In genomic region chr1:192825746-192826145, GRCm38 (mm10) we compare ENCODE assay signal across 16 mouse cellular contexts. TPM values are rescaled to one million over a fixed set of nuclear protein-coding genes. Genes with fewer than 3 reads are reported as not detected.
A peak's percentile ranks its signal among the peaks of the same experiment; 100 is the strongest.
DNase-seq lines count a peak whose midpoint lies in the region; ATAC-seq and TF ChIP-seq lines count a peak whose summit lies in the region.
"Had no signal": no experiment of that assay in that cellular context is flagged by ENCODE, and none has a peak within 500 bp of the region (broad histone marks: within the 10 kb centered on the region; RNA-seq: fewer than 3 reads in every experiment).

No protein-coding gene starts in this region.

- H3K27me3 ChIP-seq in MEL (ENCODE audit: control insufficient read depth in 1 of 2, insufficient read depth in 2 of 2, low read length in 2 of 2), result no peaks in the 10 kb centered on the region
- H3K27me3 ChIP-seq: forebrain, embryonic 15.5 days; limb, embryonic 13.5 days had no signal

- no peak for TF ChIP-seq RAD21 in MEL (IDR thresholded peaks at IDR 0.05; ENCODE audit: low read depth, low read length)

- H3K9ac ChIP-seq in MEL (ENCODE audit: control insufficient read depth, low read depth, low read length, poor library complexity, severe bottlenecking), result no peak overlapping the region
- H3K9ac ChIP-seq: forebrain, embryonic 15.5 days; limb, embryonic 13.5 days; neural tube, embryonic 12.5 days had no signal

- no peak for TF ChIP-seq POLR2A in lung, adult 2 months (IDR thresholded peaks at IDR 0.05; ENCODE audit: borderline replicate concordance, extremely low read depth, low read depth, low read length)
- no peak for TF ChIP-seq POLR2A in MEL (IDR thresholded peaks at IDR 0.05; ENCODE audit: control insufficient read depth in 1 of 2, insufficient read depth in 1 of 2, low read depth in 1 of 2, low read length in 2 of 2, poor library complexity in 1 of 2)

- peak; percentile 46 for DNase-seq in lung, postnatal 10 days
- no peak for DNase-seq in lung, adult 2 months
- DNase-seq in MEL (ENCODE audit: low read depth, low spot score) (peak; percentile 77), adipocyte (ENCODE audit: low spot score) (no peak)
- no peak for DNase-seq in gastrocnemius, postnatal 25 days
- DNase-seq in yolk sac, embryonic 10.5 days (ENCODE audit: low spot score), result no peak
- DNase-seq: adrenal gland, adult 2 months; cerebellum, adult 18-20 months; heart, adult 11 months; heart, postnatal 4 days; kidney, adult 11 months had no signal

- H3K79me2 ChIP-seq in MEL (ENCODE audit: control insufficient read depth, insufficient read depth, low read length, poor library complexity), result no peaks in the 10 kb centered on the region

- H3K36me3 ChIP-seq in MEL (ENCODE audit: control insufficient read depth in 1 of 2, insufficient read depth in 2 of 2, low read length in 2 of 2), result no peaks in the 10 kb centered on the region; a peak in 1 of 4 replicates
- H3K36me3 ChIP-seq: forebrain, embryonic 15.5 days; limb, embryonic 13.5 days; neural tube, embryonic 12.5 days had no signal

- peak; percentile 52; the same call in 1 of the 2 replicates for ATAC-seq in erythroid progenitor cell, adult 5-6 weeks (replicated peaks; ENCODE audit: low FRiP score, poor library complexity, severe bottlenecking)
- ATAC-seq in megakaryocyte progenitor cell, adult 5-6 weeks (replicated peaks; ENCODE audit: poor library complexity), result peak; percentile 94
- ATAC-seq: forebrain, embryonic 15.5 days had no signal

- 41% methylated on average over 9 of the region's 9 CpGs for WGBS in lung, adult 2 months

- TF ChIP-seq CTCF in lung, adult 2 months (IDR thresholded peaks at IDR 0.05; ENCODE audit: insufficient read depth, low read length), result no peak
- TF ChIP-seq CTCF in MEL (IDR thresholded peaks at IDR 0.05 in 2 of 3, conservative IDR thresholded peaks at IDR 0.05 in 1 of 3; ENCODE audit: control insufficient read depth in 1 of 3, insufficient read depth in 1 of 3, low read depth in 2 of 3, low read length in 3 of 3, poor library complexity in 1 of 3, severe bottlenecking in 1 of 3), result no peak

- H3K27ac ChIP-seq in MEL (ENCODE audit: control insufficient read depth, low read depth, low read length), result no peak overlapping the region
- H3K27ac ChIP-seq: forebrain, embryonic 15.5 days; limb, embryonic 13.5 days; neural tube, embryonic 12.5 days had no signal

- peaks cover 6% of the 10 kb centered on the region for H3K4me1 ChIP-seq in lung, adult 2 months (ENCODE audit: control insufficient read depth, insufficient read depth, low read length)
- H3K4me1 ChIP-seq in MEL (ENCODE audit: control insufficient read depth in 1 of 2, insufficient read depth in 2 of 2, low read length in 2 of 2), result peaks cover 0 to 4% of the 10 kb centered on the region in 2 experiments; a peak in 1 of 4 replicates

- H3K4me3 ChIP-seq in lung, adult 2 months (replicated peaks; ENCODE audit: extremely low read depth, low read depth, low read length), result no peak overlapping the region
- no peak overlapping the region; a peak in 1 of 4 replicates for H3K4me3 ChIP-seq in MEL (ENCODE audit: control insufficient read depth in 1 of 2, insufficient read depth in 1 of 2, low read depth in 2 of 2, low read length in 2 of 2)
- H3K4me3 ChIP-seq: forebrain, embryonic 15.5 days; limb, embryonic 13.5 days; neural tube, embryonic 12.5 days had no signal

- no peaks in the 10 kb centered on the region for H3K9me3 ChIP-seq in MEL (replicated peaks; ENCODE audit: insufficient read depth, low read length)
- H3K9me3 ChIP-seq: forebrain, embryonic 15.5 days; limb, embryonic 13.5 days; neural tube, embryonic 12.5 days had no signal

- TF ChIP-seq EP300 in MEL (IDR thresholded peaks at IDR 0.05; ENCODE audit: low read depth in 1 of 2, low read length in 2 of 2), result no peak

TF ChIP-seq in MEL, 35 proteins besides CTCF, POLR2A, EP300 and RAD21:
- no peak for TF ChIP-seq TAL1 (IDR thresholded peaks at IDR 0.05; ENCODE audit: low read length)
- peak; percentile 29; the same call in 1 of the 2 replicates for TF ChIP-seq GATA1 (IDR thresholded peaks at IDR 0.05; ENCODE audit: low read depth, low read length)
- no peak for TF ChIP-seq ZC3H11A (IDR thresholded peaks at IDR 0.05; ENCODE audit: low read depth, low read length)
- TF ChIP-seq MYB (IDR thresholded peaks at IDR 0.05; ENCODE audit: low read depth, low read length), result no peak
- TF ChIP-seq MAFK (IDR thresholded peaks at IDR 0.05; ENCODE audit: borderline replicate concordance, low read depth, low read length), result no peak
- TF ChIP-seq MYC (IDR thresholded peaks at IDR 0.05; ENCODE audit: low read depth, low read length), result no peak
- 0 out of 2 replicates have a peak, but pooled peaks have one; percentile 15 for TF ChIP-seq ELF1 (IDR thresholded peaks at IDR 0.05; ENCODE audit: low read depth, low read length)

RNA-seq across cellular contexts. Expression of gene Sertad4, which starts 29.8 kb away (rescaled TPM):
- 1.3 and 1.7 TPM in 2 replicates for polyA plus RNA-seq in lung, adult 2 months (2012; rRNA removed)
- not detected in 2 replicates for total RNA-seq in MEL (2012; rRNA removed)
- polyA plus RNA-seq in MEL (2012; ENCODE audit: insufficient read depth in 1 of 2, insufficient read length in 2 of 2, low read depth in 1 of 2, low replicate concordance in 2 of 2, missing spikeins in 1 of 2), result not detected
- not detected in 2 replicates for total RNA-seq in erythroid progenitor cell, adult 5-6 weeks (2015; ENCODE audit: low replicate concordance)
- total RNA-seq in erythroid progenitor cell, adult 5-6 weeks (2017; ENCODE audit: low replicate concordance), result 0.39 TPM in 1 of 2 replicates, not detected in the other
- total RNA-seq in megakaryocyte progenitor cell, adult 5-6 weeks (2015), result not detected in 2 replicates
- not detected in 2 replicates for total RNA-seq in megakaryocyte progenitor cell, adult 5-6 weeks (2017)
- total RNA-seq in gastrocnemius, postnatal 25 days (2021), result 1 to 10 TPM; 3.4 to 3.7 TPM

RNA-seq across cellular contexts. Expression of gene Hhat, which starts 54.7 kb away (rescaled TPM):
- 2.5 and 2.7 TPM in 2 replicates for polyA plus RNA-seq in lung, adult 2 months (2012; rRNA removed)
- 0.36 and 0.39 TPM in 2 replicates for total RNA-seq in MEL (2012; rRNA removed)
- polyA plus RNA-seq in MEL (2012; ENCODE audit: insufficient read depth in 1 of 2, insufficient read length in 2 of 2, low read depth in 1 of 2, low replicate concordance in 2 of 2, missing spikeins in 1 of 2), result 1 to 10 TPM in 1 of 2 experiments, not detected in 1; 1.0 TPM
- not detected in 2 replicates for total RNA-seq in erythroid progenitor cell, adult 5-6 weeks (2015; ENCODE audit: low replicate concordance)
- total RNA-seq in erythroid progenitor cell, adult 5-6 weeks (2017; ENCODE audit: low replicate concordance), result 0.51 TPM in 1 of 2 replicates, not detected in the other
- 1.5 and 2.0 TPM in 2 replicates for total RNA-seq in megakaryocyte progenitor cell, adult 5-6 weeks (2015)
- 1.7 and 2.6 TPM in 2 replicates for total RNA-seq in megakaryocyte progenitor cell, adult 5-6 weeks (2017)
- total RNA-seq in gastrocnemius, postnatal 25 days (2021), result under 1 TPM; 0.72 TPM

Comparison
In these comparisons a context has a peak if more than half of its experiments do, and no peak if none do; other contexts are left out.
1. DNase-seq: peak in lung, postnatal 10 days (single experiment) and MEL (single experiment); none in lung, adult 2 months (single experiment), gastrocnemius, postnatal 25 days (single experiment), yolk sac, embryonic 10.5 days (single experiment) and adipocyte (single experiment).